Mouse (Mus musculus): ENCODE data around the gene Gpr146.

The Gpr146 gene

GRCm38 (mm10) chr5:139383234-139383633 lies 5.7 kb downstream of the Gpr146 start:
- no peak for DNase-seq

GRCm38 (mm10) chr5:139384531-139384930 lies 7.0 kb downstream of the Gpr146 start:
- DNase-seq = peak; percentile 59

- no peak for DNase-seq
These were observed 8.6 kb downstream of the Gpr146 start for GRCm38 (mm10) chr5:139386047-139386446.

- peak; percentile 64 for DNase-seq
These were observed 10.1 kb downstream of the Gpr146 start for GRCm38 (mm10) chr5:139387329-139388194.

- no peak for DNase-seq
These were observed 10.7 kb downstream of the Gpr146 start for GRCm38 (mm10) chr5:139388195-139388570.

- DNase-seq = peak; percentile 84
These were observed 11.5 kb downstream of the Gpr146 start for GRCm38 (mm10) chr5:139388694-139389675.

- peak; percentile 93 for DNase-seq
These were observed 12.2 kb downstream of the Gpr146 start for GRCm38 (mm10) chr5:139389676-139390061.

GRCm38 (mm10) chr5:139390324-139391119 lies 13.0 kb downstream of the Gpr146 start:
- peak; percentile 58 for DNase-seq

GRCm38 (mm10) chr5:139391309-139391990 lies 14.0 kb downstream of the Gpr146 start:
- DNase-seq = no peak

- no peak for DNase-seq
These were observed 15.0 kb downstream of the Gpr146 start for GRCm38 (mm10) chr5:139392219-139393196.

GRCm38 (mm10) chr5:139393197-139393588 lies 15.7 kb downstream of the Gpr146 start:
- no peak for DNase-seq

GRCm38 (mm10) chr5:139394399-139394798 lies 16.9 kb downstream of the Gpr146 start:
- peak; percentile 83 for DNase-seq

GRCm38 (mm10) chr5:139395528-139395927 lies 18.0 kb downstream of the Gpr146 start:
- DNase-seq = no peak

- no peak for DNase-seq
These were observed 19.9 kb downstream of the Gpr146 start for GRCm38 (mm10) chr5:139397359-139397916.

GRCm38 (mm10) chr5:139397959-139398753 lies 20.7 kb downstream of the Gpr146 start:
- DNase-seq = peak; percentile 93

GRCm38 (mm10) chr5:139398786-139399185 lies 21.3 kb downstream of the Gpr146 start:
- DNase-seq = no peak

- no peak for DNase-seq
These were observed 22.5 kb downstream of the Gpr146 start for GRCm38 (mm10) chr5:139399991-139400390.

GRCm38 (mm10) chr5:139402106-139402505 lies 24.6 kb downstream of the Gpr146 start:
- DNase-seq = no peak

- DNase-seq = no peak
These were observed 26.3 kb downstream of the Gpr146 start for GRCm38 (mm10) chr5:139403692-139404260.
